Mouse (Mus musculus): ENCODE measurements around the gene Cpsf7. TPM values are rescaled to one million over a fixed set of nuclear protein-coding genes. Genes with fewer than 3 reads are reported as not detected.

The Cpsf7 gene
- total and polyA plus RNA-seq, 3 experiments: 36.2 to 183 (median 69.8) TPM

DNA sequence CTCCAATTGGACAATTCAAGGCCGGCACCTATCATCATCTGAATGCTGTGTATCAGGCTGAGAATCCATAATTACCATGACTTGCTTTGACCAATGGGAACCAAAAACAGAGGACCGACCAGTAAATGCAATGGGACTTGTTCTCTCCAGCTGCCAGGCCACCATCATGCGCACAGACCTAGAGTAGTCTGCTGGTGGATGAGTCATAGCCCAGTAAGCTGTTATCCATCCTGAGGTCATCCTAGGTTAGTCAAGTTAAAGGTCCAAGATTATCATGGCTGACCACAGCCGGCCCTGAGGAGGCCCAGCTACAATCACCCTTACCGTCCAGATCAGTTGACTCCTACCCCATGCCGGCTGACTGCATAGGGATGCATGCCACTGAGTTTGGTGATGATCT lies 44.6 kb downstream of the Cpsf7 start:
- H3K9me3 ChIP-seq (replicated peaks; ENCODE audit: insufficient read depth, low read length): no peaks in the 10 kb centered on the region
- no peaks in the 10 kb centered on the region for H3K79me2 ChIP-seq (ENCODE audit: control insufficient read depth, insufficient read depth, low read length, poor library complexity)
- peaks cover 0 to 4% of the 10 kb centered on the region in 2 experiments; a peak in 2 of 4 replicates for H3K4me1 ChIP-seq (ENCODE audit: control insufficient read depth in 1 of 2, insufficient read depth in 2 of 2, low read length in 2 of 2)
- H3K4me3 ChIP-seq (ENCODE audit: control insufficient read depth in 1 of 2, insufficient read depth in 1 of 2, low read depth in 2 of 2, low read length in 2 of 2): no peak overlapping the region
- peaks cover 0 to 3% of the 10 kb centered on the region in 2 experiments; a peak in 1 of 4 replicates for H3K36me3 ChIP-seq (ENCODE audit: control insufficient read depth in 1 of 2, insufficient read depth in 2 of 2, low read length in 2 of 2)
- TF ChIP-seq SIN3A (IDR thresholded peaks at IDR 0.05; ENCODE audit: low read length) (no peak), ZKSCAN1 (IDR thresholded peaks at IDR 0.05; ENCODE audit: low read depth, low read length) (no peak), ELF1 (IDR thresholded peaks at IDR 0.05; ENCODE audit: low read depth, low read length) (no peak), GATA1 (IDR thresholded peaks at IDR 0.05; ENCODE audit: low read depth, low read length) (no peak), USF2 (IDR thresholded peaks at IDR 0.05; ENCODE audit: borderline replicate concordance in 1 of 2, insufficient read depth in 1 of 2, low read depth in 1 of 2, low read length in 2 of 2) (no peak), JUND (IDR thresholded peaks at IDR 0.05; ENCODE audit: low read depth, low read length) (no peak), EP300 (IDR thresholded peaks at IDR 0.05; ENCODE audit: low read depth in 1 of 2, low read length in 2 of 2) (no peak), MEF2A (IDR thresholded peaks at IDR 0.05; ENCODE audit: extremely low read depth, insufficient replicate concordance, low read depth, low read length, poor library complexity, severe bottlenecking) (no peak), MAZ (IDR thresholded peaks at IDR 0.05; ENCODE audit: low read depth, low read length) (no peak), MAX (IDR thresholded peaks at IDR 0.05; ENCODE audit: low read length) (no peak), MYB (IDR thresholded peaks at IDR 0.05; ENCODE audit: low read depth, low read length) (no peak), ZC3H11A (IDR thresholded peaks at IDR 0.05; ENCODE audit: low read depth, low read length) (no peak), MAFK (IDR thresholded peaks at IDR 0.05; ENCODE audit: borderline replicate concordance, low read depth, low read length) (no peak), NRF1 (IDR thresholded peaks at IDR 0.05; ENCODE audit: insufficient read depth, low read depth, low read length, poor library complexity, severe bottlenecking) (no peak), RAD21 (IDR thresholded peaks at IDR 0.05; ENCODE audit: low read depth, low read length) (no peak), E2F4 (IDR thresholded peaks at IDR 0.05; ENCODE audit: borderline replicate concordance, low read depth, low read length) (no peak), MYC (IDR thresholded peaks at IDR 0.05; ENCODE audit: low read depth, low read length) (no peak), HCFC1 (IDR thresholded peaks at IDR 0.05; ENCODE audit: low read depth, low read length) (no peak), TAL1 (IDR thresholded peaks at IDR 0.05; ENCODE audit: low read length) (no peak), UBTF (IDR thresholded peaks at IDR 0.05; ENCODE audit: borderline replicate concordance, insufficient read depth, low read depth, low read length) (no peak)
- no peak overlapping the region for H3K9ac ChIP-seq (ENCODE audit: control insufficient read depth, low read depth, low read length, poor library complexity, severe bottlenecking)
- H3K27me3 ChIP-seq (ENCODE audit: control insufficient read depth in 1 of 2, insufficient read depth in 2 of 2, low read length in 2 of 2): no peaks in the 10 kb centered on the region
- no peak for DNase-seq (ENCODE audit: low read depth, low spot score)
- H3K27ac ChIP-seq (ENCODE audit: control insufficient read depth, low read depth, low read length): no peak overlapping the region

Data from MEL (cell line).